Mouse (Mus musculus): ENCODE results near the gene Gm10217. TPM values are rescaled to one million over a fixed set of nuclear protein-coding genes. Genes with fewer than 3 reads are reported as not detected.

The Gm10217 gene
- polyA plus RNA-seq, 2 experiments = not detected

DNA sequence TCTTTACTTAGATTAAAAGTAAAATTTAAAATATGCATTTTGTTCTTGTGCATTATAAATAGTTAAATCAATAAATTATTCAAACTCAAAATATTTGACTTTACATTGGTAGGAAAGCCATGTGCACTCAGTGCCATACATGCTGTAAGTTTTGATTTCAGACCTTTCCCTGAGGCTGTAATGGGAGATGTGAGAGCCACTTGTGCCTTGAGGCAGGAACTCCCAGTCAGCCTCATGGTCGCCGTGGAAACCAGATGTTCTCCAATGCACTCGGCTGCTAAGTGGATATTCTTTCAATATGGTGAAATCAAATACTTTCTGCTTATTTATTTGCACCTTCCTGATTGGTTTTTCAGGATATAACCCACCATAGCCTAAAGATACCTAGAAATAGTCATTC lies 35.6 kb downstream of the Gm10217 start:
- H3K27me3 ChIP-seq (ENCODE audit: control insufficient read depth, insufficient read depth, low read length) = no peaks in the 10 kb centered on the region
- no peak overlapping the region for H3K9ac ChIP-seq (ENCODE audit: low read depth, low read length, severe bottlenecking)
- H3K4me1 ChIP-seq (ENCODE audit: control insufficient read depth, insufficient read depth, low read length) = no peaks in the 10 kb centered on the region
- no peaks in the 10 kb centered on the region for H3K9me3 ChIP-seq (ENCODE audit: control insufficient read depth, low read length)
- WGBS = 36% methylated on average over 3 of the region's 3 CpGs
- H3K36me3 ChIP-seq (ENCODE audit: control insufficient read depth, insufficient read depth, low read length) = no peaks in the 10 kb centered on the region
- H3K27ac ChIP-seq (replicated peaks; ENCODE audit: low read depth, low read length) = no peak overlapping the region
- no peak overlapping the region for H3K4me3 ChIP-seq (replicated peaks; ENCODE audit: low read length)
- TF ChIP-seq POLR2A (IDR thresholded peaks at IDR 0.05; ENCODE audit: borderline replicate concordance, extremely low read depth, insufficient read depth, insufficient read length) = no peak
- ATAC-seq (ENCODE audit: low FRiP score, low read depth) (no peak), DNase-seq (ENCODE audit: low spot score) (no peak)
- H3K4me2 ChIP-seq (replicated peaks; ENCODE audit: low read depth, low read length, severe bottlenecking) = no peak overlapping the region

Other genes starting within 250 kb of the Gm10217 start
- gene Fam155a, start 93.1 kb upstream of the Gm10217 start, polyA plus RNA-seq (2012; rRNA removed) = 2.1 and 2.7 TPM in 2 replicates
- gene Fam155a, start 93.1 kb upstream of the Gm10217 start, polyA plus RNA-seq (2014; fragmentation: Nextera tagmentation; extraction: Ambion mirVana) = 1.0 and 1.1 TPM in 2 replicates
- gene Lig4, start 113.4 kb downstream of the Gm10217 start, polyA plus RNA-seq (2012; rRNA removed) = 3.6 and 4.5 TPM in 2 replicates
- gene Lig4, start 113.4 kb downstream of the Gm10217 start, polyA plus RNA-seq (2014; fragmentation: Nextera tagmentation; extraction: Ambion mirVana) = 5.0 and 5.3 TPM in 2 replicates
- 10.9 and 11.4 TPM in 2 replicates for gene Abhd13, start 113.5 kb downstream of the Gm10217 start, polyA plus RNA-seq (2012; rRNA removed)
- 21.9 and 22.9 TPM in 2 replicates for gene Abhd13, start 113.5 kb downstream of the Gm10217 start, polyA plus RNA-seq (2014; fragmentation: Nextera tagmentation; extraction: Ambion mirVana)
- gene Tnfsf13b, start 142.2 kb downstream of the Gm10217 start, polyA plus RNA-seq (2012; rRNA removed) = 1.3 and 2.0 TPM in 2 replicates
- 1.1 and 2.2 TPM in 2 replicates for gene Tnfsf13b, start 142.2 kb downstream of the Gm10217 start, polyA plus RNA-seq (2014; fragmentation: Nextera tagmentation; extraction: Ambion mirVana)

Measured in limb, embryonic 14.5 days (tissue).